In genomic region chr16:58408062-58408486, GRCm38 (mm10) we compare ENCODE assay signal across 8 mouse cellular contexts. TPM values are rescaled to one million over a fixed set of nuclear protein-coding genes. Genes with fewer than 3 reads are reported as not detected.
DNase-seq lines count a peak whose midpoint lies in the region; ATAC-seq and TF ChIP-seq lines count a peak whose summit lies in the region.

TSS of gene Dcbld2 (plus strand) at chr16:58408443.

- H3K4me1 ChIP-seq in bone marrow macrophage, adult 2 months (ENCODE audit: control insufficient read depth, insufficient read depth, low read length) = peaks cover 6% of the 10 kb centered on the region; the same call in 1 of the 2 replicates
- peaks cover 8% of the 10 kb centered on the region; the same call in 1 of the 2 replicates for H3K4me1 ChIP-seq in embryonic fibroblast, embryonic 13.5 days (ENCODE audit: control insufficient read depth, insufficient read depth, low read length)
- H3K4me1 ChIP-seq in kidney, embryonic 14.5 days (ENCODE audit: control insufficient read depth, insufficient read depth, low read length) = 0 out of 2 replicates have a peak, but pooled peaks cover 3% of the 10 kb centered on the region
- peaks cover 11% of the 10 kb centered on the region; the same call in 1 of the 2 replicates for H3K4me1 ChIP-seq in limb, embryonic 15.5 days

- peak; percentile 99 for DNase-seq in A20 (ENCODE audit: low read depth, low spot score)
- DNase-seq in heart, adult 9 months (ENCODE audit: low spot score in 2 of 2) = peak; percentile 99
- DNase-seq in monocyte, adult 2 months (ENCODE audit: low read depth in 1 of 2, low spot score in 2 of 2) = peak; percentile 59 to 75
- DNase-seq in spleen, postnatal 36 days (ENCODE audit: low spot score in 2 of 2) = peak; percentile 91

- TF ChIP-seq POLR2A in bone marrow macrophage, adult 2 months (IDR thresholded peaks at IDR 0.05; ENCODE audit: borderline replicate concordance, low read depth, low read length) = no peak
- 0 out of 2 replicates have a peak, but pooled peaks have one; percentile 47 for TF ChIP-seq POLR2A in embryonic fibroblast, embryonic 13.5 days (IDR thresholded peaks at IDR 0.05; ENCODE audit: low read depth, low read length)

- H3K36me3 ChIP-seq in kidney, embryonic 14.5 days (ENCODE audit: control insufficient read depth, insufficient read depth, low read length) = no peaks in the 10 kb centered on the region
- no peaks in the 10 kb centered on the region for H3K36me3 ChIP-seq in limb, embryonic 15.5 days

- no peak for TF ChIP-seq CTCF in bone marrow macrophage, adult 2 months (IDR thresholded peaks at IDR 0.05; ENCODE audit: low read depth, low read length)
- TF ChIP-seq CTCF in embryonic fibroblast, embryonic 13.5 days (IDR thresholded peaks at IDR 0.05; ENCODE audit: borderline replicate concordance, insufficient read depth, low read length) = no peak

- peak within 1 kb of the TSS; percentile 2; the same call in 1 of the 2 replicates for H3K27ac ChIP-seq in bone marrow macrophage, adult 2 months (ENCODE audit: insufficient read depth, low read depth, low read length)
- H3K27ac ChIP-seq in embryonic fibroblast, embryonic 13.5 days (ENCODE audit: insufficient read depth, low read length) = peak within 1 kb of the TSS; percentile 12; the same call in 1 of the 2 replicates
- peak within 1 kb of the TSS; percentile 78; the same call in 1 of the 2 replicates for H3K27ac ChIP-seq in kidney, embryonic 14.5 days (ENCODE audit: low read depth, low read length)
- H3K27ac ChIP-seq in limb, embryonic 15.5 days = peak within 1 kb of the TSS; percentile 80

- H3K9me3 ChIP-seq in kidney, embryonic 14.5 days (ENCODE audit: control insufficient read depth, low read length) = no peaks in the 10 kb centered on the region
- H3K9me3 ChIP-seq in limb, embryonic 15.5 days = no peaks in the 10 kb centered on the region

- WGBS in kidney, embryonic 14.5 days = under 1% methylated on average over 32 of the region's 32 CpGs
- under 1% methylated on average over 31 of the region's 32 CpGs for WGBS in limb, embryonic 15.5 days

- peak within 1 kb of the TSS; percentile 66 for H3K4me2 ChIP-seq in kidney, embryonic 14.5 days (replicated peaks; ENCODE audit: low read depth, low read length)
- H3K4me2 ChIP-seq in limb, embryonic 15.5 days = peak within 1 kb of the TSS; percentile 76

- H3K27me3 ChIP-seq in kidney, embryonic 14.5 days (ENCODE audit: control insufficient read depth, insufficient read depth, low read length) = no peaks in the 10 kb centered on the region
- no peaks in the 10 kb centered on the region; the same call in 1 of the 2 replicates for H3K27me3 ChIP-seq in limb, embryonic 15.5 days

- peak within 1 kb of the TSS; percentile 99 for H3K4me3 ChIP-seq in bone marrow macrophage, adult 2 months (ENCODE audit: insufficient read depth, low read length)
- H3K4me3 ChIP-seq in embryonic fibroblast, embryonic 13.5 days (ENCODE audit: insufficient read depth, low read length) = peak within 1 kb of the TSS; percentile 92
- H3K4me3 ChIP-seq in kidney, embryonic 14.5 days (ENCODE audit: low read length) = peak within 1 kb of the TSS; percentile 81
- H3K4me3 ChIP-seq in limb, embryonic 15.5 days = peak within 1 kb of the TSS; percentile 91

- peak; percentile 100 for ATAC-seq in kidney, embryonic 14.5 days (ENCODE audit: low FRiP score, low TSS enrichment)
- ATAC-seq in limb, embryonic 15.5 days (ENCODE audit: insufficient number of reproducible peaks, low FRiP score, low TSS enrichment, low read depth) = peak; percentile 100

- H3K9ac ChIP-seq in kidney, embryonic 14.5 days (ENCODE audit: low read depth, low read length) = peak within 1 kb of the TSS; percentile 87
- peak within 1 kb of the TSS; percentile 82 for H3K9ac ChIP-seq in limb, embryonic 15.5 days

RNA-seq across cellular contexts. Expression of gene Dcbld2, which starts in this region (rescaled TPM):
- polyA plus RNA-seq in bone marrow macrophage, adult 2 months (2012; ENCODE audit: insufficient read depth, insufficient read length, missing spikeins) = 3.5 and 3.6 TPM in 2 replicates
- 71.2 and 87.2 TPM in 2 replicates for polyA plus RNA-seq in embryonic fibroblast, embryonic 13.5 days (2011; ENCODE audit: insufficient read length, low read depth, missing spikeins)
- polyA plus RNA-seq in kidney, embryonic 14.5 days (2014; fragmentation: Nextera tagmentation; extraction: Ambion mirVana) = 8.0 and 9.3 TPM in 2 replicates
- polyA plus RNA-seq in limb, embryonic 15.5 days (2015; fragmentation: Nextera tagmentation; extraction: Ambion mirVana) = 4.7 and 5.5 TPM in 2 replicates

Comparison
In these comparisons a context has a peak if more than half of its experiments do, and no peak if none do; other contexts are left out.
1. Peak in every context shown above with its lines: DNase-seq, ATAC-seq, H3K4me3 ChIP-seq and H3K27ac ChIP-seq.
2. H3K27ac ChIP-seq: peak in every context shown above with its lines; median percentile 80 in limb, embryonic 15.5 days; 78 in kidney, embryonic 14.5 days; 12 in embryonic fibroblast, embryonic 13.5 days; 2 in bone marrow macrophage, adult 2 months.